Mouse (Mus musculus) cerebellum, postnatal 10 days (tissue): ENCODE measurements around the gene Ifitm3.
"Not testable (repeated sequence)": the region's sequence is repeated elsewhere in the genome, so short reads cannot be mapped to it uniquely, and the experiment has no call there.

ENCODE experiments used
- DNase-seq, 2 experiments: peaks; one replicate each; pipeline ENCODE4 v3.0.0; 2021; ENCODE audit warnings: mixed read lengths in 2 of 2

The Ifitm3 gene

DNA sequence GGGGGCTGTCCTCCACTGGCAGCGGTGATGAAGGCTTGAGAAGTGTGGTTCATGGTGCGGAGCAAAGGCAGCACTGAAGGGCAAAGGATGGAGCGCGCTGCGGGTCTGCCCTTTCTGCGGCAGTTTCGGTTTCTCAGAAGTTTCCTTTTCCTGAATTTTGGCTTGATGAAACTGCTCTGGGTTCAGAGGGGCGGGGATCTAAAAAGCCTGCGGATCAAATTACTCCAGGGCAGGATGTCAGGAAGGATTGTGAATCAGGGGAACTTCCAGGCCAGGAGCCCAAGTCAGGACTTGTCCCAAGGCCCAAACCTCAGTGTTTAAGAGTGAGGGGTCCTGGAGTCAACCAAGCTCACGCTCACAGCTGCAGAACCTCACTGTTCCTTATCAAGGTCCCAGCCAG, at the start of gene Ifitm3:
Gene Ifitm3, minus strand, starts transcription at position 178 of the 400 bp plus-strand sequence.
- no peak for DNase-seq

DNA sequence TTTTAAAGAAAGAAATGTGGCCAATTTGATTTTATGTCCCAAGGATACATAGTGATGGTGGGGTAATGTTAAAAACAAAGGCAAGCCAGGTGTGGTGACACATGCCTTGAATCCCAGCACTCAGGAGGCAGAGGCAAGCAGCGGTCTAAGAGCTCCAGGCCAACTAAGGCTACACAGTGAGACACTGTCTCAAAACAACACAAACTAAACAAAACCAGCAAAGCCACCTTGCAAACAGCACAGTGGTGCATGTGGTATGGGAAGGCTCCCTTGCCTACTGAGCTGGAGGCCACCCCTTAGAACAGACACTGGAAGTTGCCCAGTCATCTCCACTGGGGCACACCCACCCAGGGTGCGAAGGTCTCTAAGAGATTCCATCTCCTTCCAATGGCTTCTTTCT, 49.4 kb upstream of the Ifitm3 start:
- DNase-seq: peak in 1 of 2 experiments; percentile 30

DNA sequence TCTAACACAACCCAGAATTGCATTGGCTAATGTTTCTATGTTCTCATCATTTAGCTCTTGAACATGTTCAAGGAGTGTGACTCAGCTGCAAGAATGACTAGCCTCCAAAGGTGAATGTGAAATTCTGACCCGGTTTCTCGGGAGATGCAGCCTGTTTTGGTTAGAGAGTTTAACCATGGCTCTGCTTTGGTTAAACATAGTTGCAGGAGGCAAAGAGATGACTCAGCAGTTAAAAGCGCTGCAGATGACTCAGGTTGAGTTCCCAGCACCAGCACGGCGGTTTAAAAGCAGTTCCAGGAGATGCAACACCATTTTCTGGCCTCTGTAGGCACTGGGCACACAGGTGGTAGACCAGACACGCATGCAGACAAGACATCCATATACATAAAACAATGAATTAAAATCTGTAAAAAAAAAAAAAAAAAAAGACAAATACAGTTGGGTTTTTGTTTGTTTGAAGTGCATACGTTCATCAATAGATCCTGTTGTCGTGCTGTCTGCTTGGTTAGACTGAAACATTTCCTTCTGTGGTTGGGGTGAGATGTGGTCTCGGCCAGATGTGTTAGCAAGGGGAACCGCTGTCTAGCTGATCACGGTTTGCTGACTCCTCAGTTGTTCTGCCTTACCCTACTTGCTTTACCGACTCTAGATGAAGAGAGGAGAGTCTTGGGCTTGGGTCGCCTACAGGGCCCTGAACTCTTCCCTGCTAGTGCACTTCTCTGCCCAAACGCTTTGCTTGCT, 48.2 kb upstream of the Ifitm3 start:
- no peak for DNase-seq

DNA sequence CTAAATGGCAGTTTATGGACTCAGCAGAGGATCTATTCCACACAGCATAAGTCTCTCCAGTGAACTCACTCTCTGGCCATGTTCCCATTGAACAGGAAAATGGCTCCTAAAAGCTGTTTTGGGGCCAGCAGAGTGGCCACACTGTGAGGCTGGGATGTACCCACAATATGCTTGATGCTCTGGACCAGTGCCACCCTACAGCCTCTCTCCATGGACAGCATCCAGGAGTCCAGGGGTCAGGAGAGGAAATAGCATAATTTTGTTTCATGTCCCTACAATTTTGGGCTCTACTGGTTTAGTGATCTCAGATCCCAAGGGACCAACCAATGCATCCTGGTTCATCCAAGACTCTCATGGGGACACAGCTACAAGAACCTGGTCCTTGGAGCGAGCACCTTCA, 47.0 kb upstream of the Ifitm3 start:
- peak in 1 of 2 experiments; percentile 43 for DNase-seq

DNA sequence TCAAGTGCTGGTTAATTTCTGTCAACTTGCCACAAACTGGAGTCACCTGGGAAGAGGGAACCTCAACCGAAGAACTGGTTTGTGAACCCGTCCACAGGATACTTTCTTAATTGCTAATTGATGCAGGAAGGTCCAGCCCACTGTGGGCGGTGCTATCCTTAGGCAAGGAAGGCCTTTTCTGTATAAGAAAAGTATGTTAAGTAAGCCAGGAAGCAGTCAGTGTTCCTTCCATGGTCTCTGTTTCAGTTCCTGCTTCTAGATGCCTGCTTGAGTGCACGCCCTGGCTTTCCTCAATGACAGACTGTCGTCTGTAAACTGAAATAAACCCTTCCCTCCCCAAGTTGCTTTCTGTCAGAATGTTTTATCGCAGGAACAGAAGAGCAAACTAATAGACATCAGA, 46.4 kb upstream of the Ifitm3 start:
- no peak for DNase-seq

DNA sequence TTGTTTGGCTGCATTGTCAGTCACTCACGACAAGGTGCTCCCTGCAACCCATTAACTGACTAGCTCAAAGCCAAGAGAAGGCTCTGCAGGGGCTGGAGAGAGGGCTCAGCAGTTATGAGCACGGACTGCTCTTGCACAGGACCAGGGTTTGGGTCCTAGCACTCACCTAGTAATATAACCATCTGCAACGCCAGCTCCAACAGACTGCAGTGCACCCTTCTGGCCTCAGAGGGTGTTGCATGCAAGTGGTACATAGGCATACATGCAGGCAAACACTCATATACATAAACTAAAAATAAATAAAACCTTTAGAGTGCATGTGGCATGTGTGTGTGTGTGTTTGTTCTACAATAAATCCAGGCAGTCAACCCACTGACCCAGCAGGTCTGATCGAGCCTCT, 45.2 kb upstream of the Ifitm3 start:
- no peak for DNase-seq

DNA sequence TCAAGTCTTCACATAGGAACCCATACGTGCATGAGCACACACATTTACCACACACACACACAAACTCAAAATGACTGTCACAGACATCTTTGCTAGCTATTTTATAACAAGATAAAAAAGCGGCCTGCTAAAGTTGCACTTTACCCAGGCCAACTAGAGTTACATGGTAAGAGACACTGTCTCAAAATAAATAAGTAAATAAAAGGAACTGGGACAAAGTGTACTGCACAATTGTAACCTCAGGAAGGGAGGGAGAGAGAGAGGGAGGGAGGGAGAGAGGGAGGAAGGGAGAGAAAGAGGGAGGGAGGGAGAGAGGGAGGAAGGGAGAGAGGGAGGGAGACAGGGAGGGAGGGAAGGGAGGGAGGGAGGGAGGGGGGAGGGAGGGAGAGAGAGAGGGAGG, 41.9 kb upstream of the Ifitm3 start:
- DNase-seq: no peak

DNA sequence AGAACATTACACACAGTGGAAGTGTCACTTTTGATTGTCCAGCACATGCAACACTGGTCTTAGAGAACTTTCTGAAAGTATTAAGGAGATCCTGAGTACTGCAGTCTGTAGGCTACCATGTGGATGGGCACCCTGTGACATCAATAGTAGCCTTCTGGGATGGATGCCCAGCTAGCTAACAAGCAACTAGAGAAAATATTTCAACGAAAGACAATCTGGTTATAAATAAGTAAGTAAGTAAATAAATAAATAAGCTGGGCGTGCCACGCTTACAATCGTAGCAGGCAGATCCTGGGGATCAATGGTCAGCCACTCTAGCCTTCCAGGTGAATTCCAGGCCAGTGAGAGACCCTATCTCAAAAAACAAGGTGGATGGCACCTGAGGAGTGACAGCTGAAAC, 41.4 kb upstream of the Ifitm3 start:
- no peak for DNase-seq

DNA sequence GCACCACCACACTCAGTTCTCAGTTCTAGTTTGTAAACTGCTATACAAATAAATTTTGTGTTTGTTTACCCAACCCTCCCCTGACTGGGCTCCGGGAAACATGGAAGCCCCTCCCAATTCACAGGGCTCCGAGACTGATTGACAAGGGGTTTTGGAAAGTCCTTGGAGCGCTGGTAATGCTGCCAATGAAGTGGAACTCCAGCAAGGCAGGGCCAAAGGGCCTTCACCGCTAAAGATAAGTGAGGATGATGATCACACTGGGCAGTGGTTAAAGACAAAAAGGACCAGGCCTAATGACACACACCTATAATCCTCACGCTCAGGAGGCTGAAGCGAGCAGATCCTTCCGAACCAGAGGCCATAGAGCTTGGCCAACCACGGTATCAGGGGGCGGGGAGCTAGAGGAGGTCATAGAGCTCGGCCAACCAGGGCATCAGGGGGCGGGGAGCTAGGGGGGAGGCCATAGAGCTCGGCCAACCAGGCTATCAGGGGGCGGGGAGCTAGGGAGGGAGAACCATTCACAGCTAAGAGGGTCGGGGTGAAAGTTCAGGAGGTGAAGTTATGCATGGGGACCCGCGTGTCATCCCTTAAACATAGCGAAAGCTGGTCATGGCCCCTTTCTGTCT, 40.6 kb upstream of the Ifitm3 start:
- DNase-seq: no peak

DNA sequence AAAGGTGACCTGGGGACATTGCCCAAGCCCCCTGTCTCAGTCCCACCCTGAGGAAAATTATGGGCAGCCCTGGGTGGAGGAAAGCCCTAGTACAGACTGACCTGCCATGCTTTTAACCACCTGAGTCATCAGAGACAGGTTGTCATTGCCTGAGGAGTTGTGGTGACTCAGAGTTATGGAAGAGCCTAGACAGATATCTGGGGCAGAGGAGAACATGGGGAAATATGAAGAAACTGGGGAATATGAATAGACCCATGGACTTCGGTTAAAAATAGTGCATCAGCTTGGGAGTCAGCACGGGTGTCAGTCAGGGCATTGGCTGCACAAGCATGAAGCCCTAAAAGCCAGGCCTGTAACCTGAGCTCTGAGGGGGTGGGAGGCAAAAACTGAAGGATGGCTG, 38.8 kb upstream of the Ifitm3 start:
- no peak for DNase-seq

DNA sequence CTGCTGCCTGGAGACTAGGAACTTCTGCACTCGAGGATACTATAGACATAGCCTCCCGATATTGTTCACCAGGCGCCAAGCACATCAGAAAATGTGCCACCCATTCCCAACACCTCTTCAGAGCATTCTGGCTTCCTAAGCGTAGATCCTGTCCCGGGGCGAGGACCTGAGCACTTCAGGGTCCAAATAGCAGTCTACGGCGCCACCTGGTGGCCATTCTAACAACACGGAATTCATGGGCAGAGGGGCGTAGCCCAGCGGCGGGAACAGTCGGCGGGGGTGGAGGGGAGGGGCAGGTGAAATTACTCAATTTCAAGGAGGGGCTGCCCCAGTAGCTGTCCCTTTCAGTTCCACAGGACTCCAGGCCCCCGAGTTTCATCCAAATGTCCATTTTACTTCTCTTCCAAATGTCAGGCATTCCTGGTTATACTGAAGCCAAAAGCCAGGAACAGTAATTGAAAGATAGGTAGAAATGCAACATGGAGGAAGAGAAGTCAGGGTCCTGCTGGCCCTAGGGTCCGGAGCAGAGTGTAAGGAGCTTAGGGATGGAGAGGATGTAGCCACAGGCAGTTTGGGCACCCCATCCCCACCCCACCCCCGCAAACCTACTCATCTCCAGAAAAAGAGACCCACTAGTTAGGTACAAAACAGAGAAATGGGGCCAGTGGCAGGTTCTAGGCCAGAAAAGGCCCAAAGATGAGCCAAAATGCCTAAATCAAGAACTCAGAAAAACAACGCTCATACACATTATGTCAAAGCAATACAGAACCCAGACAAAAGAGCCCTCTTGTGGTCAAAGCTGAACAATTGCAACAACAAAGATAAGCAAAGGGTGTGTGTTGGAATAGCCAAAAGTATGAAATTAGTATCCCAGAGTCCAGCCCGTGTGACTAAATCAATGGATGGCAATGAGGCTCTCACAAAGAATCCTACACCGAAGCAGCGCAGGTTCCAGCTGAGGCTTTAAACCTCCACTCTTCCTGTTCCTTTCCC, 38.0 kb upstream of the Ifitm3 start:
- peak; percentile 96 to 97 for DNase-seq

DNA sequence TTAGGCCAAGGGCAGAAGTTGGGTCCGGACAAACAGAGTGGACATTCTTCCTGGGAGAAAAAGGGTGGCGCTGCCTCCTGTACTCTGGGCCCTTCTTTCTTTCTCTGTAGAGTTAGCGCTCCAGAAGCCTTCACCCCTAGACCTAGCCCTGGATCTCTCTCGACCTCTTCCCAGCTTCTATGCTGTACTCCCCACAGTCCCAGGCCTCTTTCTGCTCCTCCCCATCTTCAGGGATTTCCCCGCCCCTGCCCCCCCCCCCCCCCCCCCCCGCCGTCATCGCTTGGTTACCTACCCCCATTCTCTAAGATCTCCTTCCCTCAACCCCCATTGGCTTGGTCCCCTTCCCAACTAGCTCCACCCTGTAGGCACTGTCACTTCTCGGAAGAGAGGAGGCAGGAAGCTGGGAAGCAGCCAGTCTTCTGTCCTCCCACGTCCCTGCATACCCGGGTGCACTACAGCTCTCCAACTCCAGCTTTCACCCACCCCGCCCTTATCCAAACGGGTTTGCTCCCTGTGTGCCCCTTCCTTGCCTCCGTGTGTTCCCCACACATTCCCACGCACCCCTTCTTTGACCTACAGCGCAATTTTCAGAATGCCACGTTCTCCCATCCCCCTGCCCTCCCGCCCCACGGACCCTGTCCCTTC, 37.1 kb upstream of the Ifitm3 start:
- DNase-seq: peak; percentile 78 to 80

DNA sequence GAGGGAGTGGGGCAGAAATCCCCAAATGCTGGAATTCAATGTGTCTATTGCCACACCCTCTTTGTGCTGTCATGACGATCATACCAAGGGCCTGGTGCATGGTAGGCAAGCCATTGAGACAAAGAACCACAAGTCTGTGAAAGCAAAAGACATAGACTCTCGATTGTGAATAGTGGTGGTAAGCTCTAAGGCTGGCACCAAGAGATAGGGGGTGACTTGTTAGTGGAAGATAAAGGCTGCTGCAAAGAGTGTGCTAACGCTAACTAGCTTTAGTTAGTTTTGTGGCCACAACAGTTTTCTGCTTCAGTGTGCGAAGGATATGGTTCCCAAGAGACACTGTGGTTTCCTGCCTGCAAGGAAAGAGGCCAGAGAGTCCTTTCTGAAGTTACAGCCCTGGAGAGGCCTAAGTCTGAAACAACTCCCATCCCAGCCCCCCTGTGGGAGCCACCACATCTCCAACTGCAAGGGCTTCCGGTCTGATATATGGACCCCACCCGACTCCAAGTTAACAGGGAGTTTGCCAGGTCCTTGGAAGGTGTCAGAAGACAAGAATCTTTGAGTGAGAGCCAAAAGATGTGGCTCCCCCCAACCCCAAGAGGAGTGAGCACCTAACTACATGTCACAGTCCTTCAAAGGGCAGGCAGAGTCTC, 36.5 kb upstream of the Ifitm3 start:
- DNase-seq: no peak

DNA sequence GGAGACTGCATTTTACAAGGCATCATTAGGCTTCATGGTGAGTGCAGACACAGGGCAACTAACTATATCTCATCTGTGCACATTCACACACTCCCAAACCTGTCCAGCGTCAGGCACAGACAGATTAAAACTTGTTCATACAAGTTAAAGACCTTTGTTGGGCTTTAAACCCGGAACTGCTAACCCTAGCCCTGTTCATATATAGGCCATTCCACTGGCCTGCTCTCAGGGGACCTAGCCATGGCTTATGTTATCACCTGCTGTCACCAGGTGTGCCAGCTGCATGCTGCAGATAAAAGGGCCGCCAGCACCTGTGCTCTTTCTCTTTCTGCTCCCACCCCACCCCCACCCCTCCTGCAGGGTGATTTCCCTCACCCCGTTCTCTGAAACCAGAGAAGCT, 32.0 kb upstream of the Ifitm3 start:
- DNase-seq: no peak

DNA sequence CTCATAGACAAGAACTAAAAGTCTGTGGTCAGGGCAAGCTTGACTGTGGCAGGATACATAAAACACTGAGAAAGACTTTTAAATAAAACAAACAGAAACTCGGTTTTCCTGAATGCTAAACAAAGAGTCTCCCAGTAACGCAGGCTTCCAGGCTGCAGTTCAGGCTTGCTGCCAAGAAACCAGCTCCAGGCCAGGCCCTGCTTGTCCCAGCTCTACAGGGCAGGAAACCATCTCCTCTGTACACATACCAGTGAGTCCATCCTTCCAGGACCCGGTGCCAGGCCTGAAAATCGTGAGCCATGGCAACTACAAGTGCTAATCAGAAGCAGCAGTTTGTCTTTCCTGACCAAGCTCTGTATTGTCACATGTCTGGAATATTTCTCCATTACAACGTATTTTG, 31.1 kb upstream of the Ifitm3 start:
- peak; percentile 75 to 85 for DNase-seq

DNA sequence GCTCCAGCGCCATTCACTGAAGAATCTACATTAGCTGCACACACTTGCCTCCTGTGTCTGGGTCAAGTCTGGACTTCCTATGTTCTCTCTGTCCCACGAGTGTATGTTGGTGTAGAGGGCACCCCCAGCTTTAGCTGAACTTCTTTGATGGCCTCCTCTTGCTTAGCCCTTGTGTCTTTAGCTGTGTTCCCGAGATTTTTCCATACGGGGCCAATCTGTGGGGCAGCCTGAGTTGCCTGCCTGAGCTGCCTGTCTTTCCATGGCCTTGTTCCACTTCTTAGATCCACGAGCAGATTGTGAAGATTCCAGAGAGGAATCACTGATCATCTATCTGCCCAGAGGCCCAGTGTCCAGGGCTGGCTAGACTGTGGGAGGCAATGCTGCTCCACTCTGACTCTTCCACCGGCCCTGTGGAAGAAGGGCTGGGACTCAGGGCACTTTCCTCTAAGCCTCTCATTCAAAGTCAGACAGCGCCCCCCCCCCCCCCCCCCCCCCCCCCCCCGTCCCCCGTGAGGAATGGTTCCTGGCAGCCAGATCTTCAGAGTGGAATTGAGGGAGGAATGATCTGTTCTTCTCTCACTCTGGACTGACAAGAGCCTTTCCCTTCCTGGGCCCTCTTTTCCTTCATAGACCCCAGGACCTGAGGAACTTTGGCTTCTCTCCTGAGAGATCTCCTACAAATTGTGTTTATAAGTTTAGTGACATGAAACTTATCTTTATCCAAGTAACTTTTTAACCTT, 30.5 kb upstream of the Ifitm3 start:
- no peak for DNase-seq

DNA sequence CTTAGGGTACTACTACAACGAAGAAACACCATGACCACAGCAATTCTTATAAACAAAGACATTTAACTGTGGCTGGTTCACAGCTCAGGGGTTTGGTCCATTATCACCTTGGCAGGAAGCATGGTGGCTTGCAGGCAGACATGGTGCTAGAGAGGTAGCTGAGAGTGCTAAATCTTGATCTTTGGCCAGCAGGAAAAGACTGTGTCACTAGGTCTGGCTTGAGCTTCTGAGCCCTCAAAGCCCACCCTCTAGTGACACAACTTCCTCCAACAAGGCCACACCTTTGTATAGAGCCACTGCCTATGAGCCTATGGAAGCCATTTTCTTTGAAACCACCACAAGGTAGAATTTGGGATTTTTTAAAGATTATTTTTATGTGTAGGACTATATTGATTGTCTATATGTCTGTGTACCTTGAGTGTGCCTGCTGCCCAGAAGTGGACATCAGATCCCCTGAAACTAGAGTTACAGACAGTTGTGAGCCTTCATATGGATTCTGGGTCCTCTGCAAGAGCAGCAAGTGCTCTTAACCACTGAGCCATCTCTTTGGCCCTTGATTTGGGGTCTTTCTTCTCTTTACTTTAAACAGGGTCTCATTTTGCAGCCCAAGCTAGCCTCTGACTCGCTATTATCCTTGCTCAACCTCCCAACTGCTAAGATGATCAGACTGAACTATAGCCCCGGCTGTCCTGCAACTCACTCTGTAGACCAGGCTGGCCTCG, 29.0 kb upstream of the Ifitm3 start:
- DNase-seq: no peak

DNA sequence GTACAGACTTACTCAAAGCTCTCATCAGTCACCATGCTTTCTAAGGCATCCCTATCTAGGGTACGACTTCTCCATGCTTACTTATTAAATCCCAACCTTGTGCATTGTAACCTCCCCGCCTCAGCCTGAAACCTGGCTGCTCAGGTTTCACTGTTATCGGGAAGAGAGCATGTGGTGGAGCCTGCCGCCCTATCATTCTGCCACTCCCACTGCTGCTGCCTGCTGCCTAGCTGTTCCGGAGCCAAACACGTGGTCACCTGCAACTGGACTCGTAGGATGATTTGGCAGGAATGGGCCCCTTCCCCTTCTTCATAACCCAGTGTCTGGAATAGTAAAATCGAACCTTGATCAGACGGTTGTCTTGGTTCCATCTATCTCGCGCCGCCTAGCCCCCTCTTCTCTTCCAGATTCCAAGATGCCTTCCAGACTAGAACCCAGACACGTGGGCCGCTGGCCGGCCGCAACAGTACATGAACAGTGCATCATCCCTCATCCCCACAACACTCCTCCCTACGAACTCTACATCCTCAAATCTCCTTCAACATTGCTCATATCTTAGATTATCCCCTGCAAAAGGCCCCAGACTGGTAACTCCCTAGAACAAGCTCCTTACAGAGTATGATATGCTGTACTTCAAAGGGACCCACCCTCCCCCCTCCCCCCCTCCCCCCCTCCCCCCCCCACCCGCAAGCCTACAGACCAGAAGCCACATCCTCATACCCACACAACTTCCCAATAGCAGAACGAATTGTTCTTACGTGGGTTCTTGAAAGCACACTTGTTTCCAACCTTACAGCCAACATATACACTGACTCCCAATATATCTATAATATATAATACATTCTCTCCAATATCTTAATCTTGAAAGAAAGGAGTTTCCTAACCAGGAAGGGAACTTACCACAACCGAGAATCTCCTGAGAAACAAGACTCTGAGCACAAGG, 27.8 kb upstream of the Ifitm3 start:
- DNase-seq: no peak

DNA sequence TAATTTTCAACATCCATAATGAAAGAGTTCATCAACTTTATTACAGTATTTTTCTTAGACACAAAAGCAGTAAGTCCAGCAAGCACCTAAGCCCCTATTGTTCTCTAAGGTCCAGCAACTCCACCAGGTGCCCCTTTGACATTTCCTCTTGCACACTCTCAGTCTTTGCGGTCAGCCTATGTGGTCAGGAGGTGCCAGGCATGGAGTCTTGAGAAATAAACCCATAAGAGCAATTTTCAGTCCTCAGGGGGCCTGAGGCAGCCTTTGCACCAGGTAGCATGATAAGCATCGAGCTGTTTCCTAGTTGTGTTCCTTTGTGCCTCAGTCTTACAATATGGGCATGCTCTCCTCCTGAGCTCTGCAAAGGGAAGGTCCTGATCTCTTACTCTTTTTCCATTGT, 26.1 kb upstream of the Ifitm3 start:
- DNase-seq: not testable (repeated sequence)
